Mouse (Mus musculus) MEL-GATA-1-ER (cell line): ENCODE data around the gene Glipr1.

Source experiments
- DNase-seq: peaks from one replicate; pipeline ENCODE4 v3.0.0-alpha.2; 2012; ENCODE audit warnings: low read depth; ENCODE audit errors: extremely low read depth

Glipr1 gene

DNA sequence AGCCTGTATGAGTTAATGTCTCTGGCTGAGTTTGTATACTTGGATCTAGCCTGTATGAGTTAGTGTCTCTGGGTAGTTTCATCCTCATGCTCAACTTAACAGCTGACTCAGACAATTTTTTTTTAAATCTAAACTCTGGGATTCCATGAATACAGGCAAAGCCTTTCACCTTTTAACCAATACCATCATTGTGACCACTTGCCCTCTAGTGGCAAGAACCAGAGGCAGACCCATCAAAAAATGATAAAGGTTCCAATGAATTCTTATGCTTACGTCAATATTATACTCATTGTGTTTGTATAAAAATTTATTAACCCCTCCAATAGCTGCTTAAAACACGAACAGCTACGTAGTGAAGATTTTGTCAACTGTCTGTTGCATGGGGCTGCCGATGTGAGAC, 36.0 kb downstream of the Glipr1 start:
- no peak for DNase-seq

GRCm38 (mm10) chr10:111960459-111960858, 42.0 kb downstream of the Glipr1 start:
- no peak for DNase-seq

- no peak for DNase-seq
Measured at GRCm38 (mm10) chr10:111959353-111959752, 43.1 kb downstream of the Glipr1 start.

DNA sequence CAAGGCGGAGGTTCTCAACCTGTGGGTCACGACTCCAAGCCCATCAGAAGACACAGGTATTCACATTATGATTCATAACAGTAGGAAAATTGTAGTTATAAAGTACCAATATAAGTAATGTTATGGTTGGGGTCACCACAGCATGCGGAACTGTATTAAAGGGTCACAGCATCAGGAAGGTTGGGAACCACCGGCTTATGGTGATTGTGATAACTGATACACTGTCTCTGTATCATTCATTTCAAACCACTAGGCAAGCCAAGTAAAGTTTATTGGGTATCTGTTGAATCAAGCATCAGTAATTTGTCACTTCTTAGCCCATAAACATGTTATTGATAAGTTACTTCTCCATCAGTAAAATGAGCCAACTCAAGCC, 44.4 kb downstream of the Glipr1 start:
- no peak for DNase-seq

DNA sequence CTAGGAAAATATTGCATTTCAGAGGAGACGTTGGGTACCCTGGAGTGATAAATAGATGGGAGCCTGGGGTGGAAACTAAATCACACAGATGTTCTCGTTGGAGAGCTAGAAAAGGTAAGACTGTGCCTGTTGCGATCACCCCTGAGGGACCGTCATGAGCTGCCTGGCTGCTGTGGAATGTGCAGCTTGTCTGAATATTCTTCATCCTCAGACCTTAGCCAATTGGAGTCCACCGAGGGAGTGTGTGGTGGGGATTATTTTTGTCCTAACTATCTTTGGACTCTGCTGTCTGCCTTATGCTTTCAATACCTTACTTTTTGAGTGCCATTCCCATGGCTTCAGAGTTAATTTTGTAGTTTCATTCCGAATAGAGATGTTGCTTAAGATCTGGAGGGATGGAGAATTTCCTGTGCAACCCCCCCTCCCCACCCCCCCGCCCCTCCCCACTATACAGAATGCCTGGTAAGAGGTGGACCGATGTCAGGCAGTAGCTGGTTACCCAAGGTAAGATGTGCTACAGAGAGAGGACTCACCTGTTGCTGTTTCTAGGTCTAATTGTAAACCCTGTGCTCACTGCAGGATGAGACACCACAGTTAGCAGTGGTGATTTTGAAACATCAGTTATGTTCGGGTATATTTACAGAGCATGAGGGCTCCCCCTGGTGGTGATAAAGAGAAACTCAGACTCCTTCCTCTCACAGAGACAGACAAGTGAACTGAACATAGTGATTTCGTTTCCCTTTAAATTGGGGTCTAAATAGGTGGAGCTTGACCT, 45.0 kb downstream of the Glipr1 start:
- DNase-seq: peak; percentile 57

DNA sequence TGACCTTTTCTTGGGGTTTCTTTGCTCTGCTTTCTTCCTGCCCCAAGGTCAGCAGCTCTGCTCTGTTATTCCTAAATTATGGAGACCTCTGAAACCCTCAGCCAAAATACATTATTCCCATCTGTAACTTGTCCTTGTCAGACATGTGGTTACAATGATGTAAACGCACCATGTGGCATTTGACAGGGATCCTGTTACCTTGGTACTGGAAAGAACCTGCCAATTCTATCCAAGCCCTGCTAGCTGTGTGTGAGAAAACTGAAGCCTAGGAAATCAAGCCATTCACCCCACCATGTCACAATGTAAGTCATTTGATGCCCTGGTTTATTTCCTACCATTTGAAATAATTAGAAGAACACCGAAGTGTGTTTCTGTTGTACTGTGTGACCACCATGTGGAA, 46.6 kb downstream of the Glipr1 start:
- DNase-seq: no peak

GRCm38 (mm10) chr10:111949008-111949407, 53.4 kb downstream of the Glipr1 start:
- no peak for DNase-seq

DNA sequence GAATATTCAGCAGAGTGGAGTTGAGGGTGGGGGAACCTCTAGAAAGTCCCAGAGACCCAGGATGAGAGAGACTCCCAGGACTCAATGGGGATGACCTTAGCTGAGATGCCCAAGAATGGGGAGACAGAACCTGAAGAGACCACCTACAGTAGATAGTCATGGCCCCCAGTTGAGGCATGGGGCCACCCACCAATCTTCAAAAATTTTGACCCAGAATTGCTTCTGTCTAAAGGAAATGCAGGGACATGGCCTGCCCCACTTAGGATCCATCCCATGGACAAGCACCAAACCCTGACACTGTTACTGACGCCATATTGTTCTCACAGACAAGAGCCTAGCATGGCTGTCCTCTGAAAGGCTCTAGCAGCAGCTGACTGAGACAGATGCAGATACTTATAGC, 54.4 kb downstream of the Glipr1 start:
- DNase-seq: no peak

- no peak for DNase-seq
Measured at GRCm38 (mm10) chr10:111945563-111945962, 56.9 kb downstream of the Glipr1 start.

DNA sequence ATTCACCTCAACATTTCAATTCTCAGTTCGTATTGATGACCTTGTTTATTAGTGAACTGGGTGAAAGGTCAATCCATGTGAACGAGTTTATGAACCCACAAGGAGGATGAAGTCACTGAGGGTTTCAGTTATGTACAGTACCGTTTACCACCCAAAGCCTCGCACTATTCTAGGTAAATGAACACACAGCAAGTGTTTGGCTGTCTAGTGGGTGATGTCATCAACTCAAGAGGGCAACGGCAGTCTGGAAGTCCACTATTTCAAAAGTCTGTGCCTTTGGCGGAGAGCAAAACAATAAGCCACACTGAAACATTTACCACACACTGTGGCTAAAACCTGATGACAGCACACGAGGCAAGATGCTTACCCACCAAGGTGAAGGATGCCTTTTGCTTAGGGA, 59.4 kb downstream of the Glipr1 start:
- no peak for DNase-seq

DNA sequence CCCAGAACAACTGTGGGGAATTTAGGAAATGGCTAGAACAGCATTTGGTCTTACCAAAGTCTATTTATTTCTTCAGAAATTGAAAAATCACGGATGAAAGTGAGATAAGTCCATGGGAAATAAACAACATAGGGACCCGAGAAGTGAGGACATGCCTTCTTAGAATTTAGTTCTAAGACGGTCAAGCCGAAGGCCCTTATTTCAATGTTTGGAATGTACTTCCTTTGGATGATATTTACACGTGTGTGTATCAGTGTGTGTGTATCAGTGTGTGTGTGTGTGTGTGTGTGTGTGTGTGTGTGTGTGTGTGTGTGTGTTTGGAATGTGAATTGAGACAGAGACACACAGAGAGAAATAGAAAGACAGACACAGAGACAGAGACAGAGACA, 65.3 kb downstream of the Glipr1 start:
- DNase-seq: no peak

DNA sequence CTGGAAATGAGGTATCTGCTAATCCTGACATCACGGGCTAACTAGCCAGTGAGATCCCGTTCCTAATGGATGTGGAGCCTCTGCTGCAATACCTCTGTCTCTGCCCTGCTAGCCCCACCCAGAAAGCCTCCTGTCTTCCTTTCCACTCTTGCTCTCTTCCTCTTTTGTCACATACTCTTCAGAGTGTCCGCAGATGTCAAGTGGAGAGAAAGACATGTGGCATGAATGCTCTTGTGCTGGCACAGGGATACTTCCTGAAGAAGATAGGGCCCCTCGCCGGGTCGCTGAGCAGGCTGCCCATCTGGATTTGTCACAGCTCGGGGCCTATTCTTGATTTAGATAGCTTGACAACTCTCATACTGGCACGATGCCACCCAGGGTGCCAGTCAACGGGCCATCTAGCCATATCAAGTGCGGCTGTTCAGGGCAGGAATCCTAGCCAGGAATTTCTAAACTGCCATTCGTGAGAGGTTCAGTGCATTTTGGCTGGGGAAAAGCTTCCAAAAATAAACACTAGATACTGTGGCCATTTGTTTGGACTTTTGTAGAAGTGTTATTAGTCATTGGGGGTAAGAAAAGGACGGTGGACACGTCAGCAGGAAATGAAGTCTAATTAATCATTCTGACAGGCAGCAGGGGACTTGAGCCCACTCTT, 65.8 kb downstream of the Glipr1 start:
- no peak for DNase-seq

DNA sequence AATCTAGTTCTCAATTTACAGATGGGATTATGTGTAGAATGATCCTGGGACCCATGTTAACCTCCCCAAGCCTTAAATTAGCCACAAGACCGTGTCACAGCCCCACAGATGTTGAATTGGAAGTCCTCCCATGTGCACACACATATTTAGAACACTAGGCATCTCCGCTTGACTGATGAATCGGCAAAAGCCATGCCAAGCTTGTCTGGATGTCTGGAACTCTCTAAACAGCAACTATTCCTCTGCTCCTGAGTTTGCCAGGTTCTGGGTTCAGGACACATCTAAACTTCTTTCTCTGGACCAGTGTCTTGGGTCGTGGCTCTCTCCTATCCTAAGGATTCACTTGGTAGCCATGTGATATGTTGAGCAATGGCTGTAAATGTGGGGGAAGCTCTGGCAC, 66.4 kb downstream of the Glipr1 start:
- DNase-seq: no peak
